Mouse (Mus musculus) ES-E14 (cell line): ENCODE measurements around the gene Kazald1. TPM values are rescaled to one million over a fixed set of nuclear protein-coding genes. Genes with fewer than 3 reads are reported as not detected.

Source experiments
- DNase-seq: peaks from one replicate; pipeline ENCODE4 v3.0.0-alpha.2; 2013; ENCODE audit warnings: low read depth, low spot score
- H3K27ac ChIP-seq: 2 replicates; pipeline ENCODE4 v1.5.1; 2012; ENCODE audit warnings: low read depth, mild to moderate bottlenecking, low read length, moderate library complexity, mixed read lengths; ENCODE audit not compliant: poor library complexity, insufficient read depth, severe bottlenecking
- H3K36me3 ChIP-seq: 2 replicates; pipeline ENCODE4 v1.6.1; 2012; ENCODE audit warnings: mild to moderate bottlenecking, low read length, moderate library complexity, mixed read lengths; ENCODE audit not compliant: control insufficient read depth, poor library complexity, insufficient read depth, severe bottlenecking
- H3K4me1 ChIP-seq, 2 experiments: fragments of 150-350 bp in 1 of 2; sonication (generic) in 1 of 2; 2 replicates each; pipeline ENCODE4 v1.6.1; 2012; ENCODE audit warnings: low read length in 2 of 2, mild to moderate bottlenecking in 1 of 2, mixed read lengths in 1 of 2; ENCODE audit not compliant: control insufficient read depth in 2 of 2, insufficient read depth in 2 of 2, poor library complexity in 1 of 2
- H3K4me3 ChIP-seq, 2 experiments: fragments of 150-350 bp in 1 of 2; sonication (generic) in 1 of 2; 2 replicates each; pipeline ENCODE4 v1.5.1; 2012; ENCODE audit warnings: low read length in 2 of 2, low read depth in 1 of 2, mild to moderate bottlenecking in 1 of 2, mixed read lengths in 1 of 2; ENCODE audit not compliant: insufficient read depth in 1 of 2, poor library complexity in 1 of 2, severe bottlenecking in 1 of 2
- H3K9ac ChIP-seq: 2 replicates; pipeline ENCODE4 v1.6.1; 2012; ENCODE audit warnings: low read depth, mild to moderate bottlenecking, low read length, mixed read lengths; ENCODE audit not compliant: poor library complexity, insufficient read depth, severe bottlenecking
- H3K9me3 ChIP-seq: fragments of 150-350 bp; sonication (generic); 2 replicates; pipeline ENCODE4 v1.6.1; 2012; ENCODE audit warnings: low read depth, mild to moderate bottlenecking, low read length; ENCODE audit not compliant: control insufficient read depth, insufficient read depth
- CHD2 ChIP-seq: IDR thresholded peaks from 2 replicates; pipeline ENCODE4 v1.6.1; 2014; ENCODE audit warnings: mild to moderate bottlenecking, low read depth, low read length, inconsistent platforms
- HCFC1 ChIP-seq: IDR thresholded peaks from 2 replicates; pipeline ENCODE4 v1.6.1; 2012; ENCODE audit warnings: low read length, inconsistent platforms, borderline replicate concordance; ENCODE audit not compliant: insufficient read depth
- MAFK ChIP-seq: IDR thresholded peaks from 2 replicates; pipeline ENCODE4 v1.6.1; 2014; ENCODE audit warnings: mild to moderate bottlenecking, low read depth, low read length, inconsistent platforms; ENCODE audit not compliant: insufficient read depth
- ZC3H11A ChIP-seq: IDR thresholded peaks from 2 replicates; pipeline ENCODE4 v1.6.1; 2012; ENCODE audit warnings: low read depth, mild to moderate bottlenecking, inconsistent platforms, low read length, borderline replicate concordance
- ZNF384 ChIP-seq: IDR thresholded peaks from 2 replicates; pipeline ENCODE4 v1.6.1; 2012; ENCODE audit warnings: low read depth, low read length, inconsistent platforms
- in situ Hi-C, 2 experiments: fragments of 600-800 bp; cut with MboI; formaldehyde crosslinking; loops; one replicate each; pipeline ENCODE4 v1.15.1; 2025; ENCODE audit warnings: low sequenced_read_pairs in 2 of 2, inconsistent platforms in 1 of 2; ENCODE audit not compliant: unreplicated experiment in 2 of 2
- total RNA-seq: library from RNA; depleted of rRNA; stranded (reverse); fragments of 300-350 nt; gene quantifications from 2 replicates; pipeline ENCODE4 v1.2.3, GENCODE M21; 2012

The Kazald1 gene
- total RNA-seq, 1 experiment: 1.2 TPM

GRCm38 (mm10) chr19:45044389-45044927 lies 30.6 kb upstream of the Kazald1 start:
- Histone ChIP-seq H3K9ac (no peak overlapping the region), H3K36me3 (no peaks in the 10 kb centered on the region), H3K4me1 (peaks cover 0 to 23% of the 10 kb centered on the region in 2 experiments; a peak in 1 of 4 replicates), H3K9me3 (no peaks in the 10 kb centered on the region), H3K27ac (no peak overlapping the region), H3K4me3 (no peak overlapping the region)
- no peak for DNase-seq
- in situ Hi-C loops: no loop called here
- TF ChIP-seq ZC3H11A (no peak), CHD2 (no peak)

GRCm38 (mm10) chr19:45045236-45045635 lies 29.8 kb upstream of the Kazald1 start:
- no peak for DNase-seq
- Histone ChIP-seq H3K36me3 (no peaks in the 10 kb centered on the region), H3K4me1 (peaks cover 0 to 21% of the 10 kb centered on the region in 2 experiments; a peak in 1 of 4 replicates), H3K4me3 (no peak overlapping the region), H3K9ac (no peak overlapping the region), H3K27ac (no peak overlapping the region), H3K9me3 (no peaks in the 10 kb centered on the region)
- in situ Hi-C loops: no loop called here
- TF ChIP-seq HCFC1 (no peak), MAFK (no peak), ZNF384 (no peak), ZC3H11A (no peak), CHD2 (no peak)

GRCm38 (mm10) chr19:45045651-45046050 lies 29.4 kb upstream of the Kazald1 start, which contains the start of gene Pdzd7:
Pdzd7 (minus strand) TSS chr19:45045717.
- TF ChIP-seq ZNF384 (no peak), MAFK (no peak), ZC3H11A (no peak), CHD2 (no peak), HCFC1 (no peak)
- H3K9ac ChIP-seq: no peak within 1 kb of the TSS
- peaks cover 0 to 17% of the 10 kb centered on the region in 2 experiments; a peak in 1 of 4 replicates for H3K4me1 ChIP-seq
- no peaks in the 10 kb centered on the region for H3K9me3 ChIP-seq
- in situ Hi-C loops: no loop called here
- no peak for DNase-seq
- H3K27ac ChIP-seq: no peak within 1 kb of the TSS
- peak within 1 kb of the TSS in 1 of 2 experiments; percentile 55; a peak in 1 of 4 replicates for H3K4me3 ChIP-seq
- no peaks in the 10 kb centered on the region for H3K36me3 ChIP-seq

- no peaks in the 10 kb centered on the region for H3K36me3 ChIP-seq
- TF ChIP-seq CHD2 (no peak), ZNF384 (no peak), HCFC1 (no peak), ZC3H11A (no peak), MAFK (no peak)
- H3K4me1 ChIP-seq: peaks cover 0 to 17% of the 10 kb centered on the region in 2 experiments; a peak in 1 of 4 replicates
- in situ Hi-C loops: no loop called here
- no peaks in the 10 kb centered on the region for H3K9me3 ChIP-seq
- no peak overlapping the region for H3K27ac ChIP-seq
- peak overlapping the region; percentile 54 to 55; a peak in 2 of 4 replicates for H3K4me3 ChIP-seq
- H3K9ac ChIP-seq: no peak overlapping the region
- DNase-seq: peak; percentile 83
Measured at GRCm38 (mm10) chr19:45046523-45047321, 28.3 kb upstream of the Kazald1 start.
